Mouse (Mus musculus) bone marrow macrophage, adult 2 months (primary cell): ENCODE results near the gene Mettl8. TPM values are rescaled to one million over a fixed set of nuclear protein-coding genes. Genes with fewer than 3 reads are reported as not detected.
A peak's percentile ranks its signal among the peaks of the same experiment; 100 is the strongest.

Source experiments
- H3K27ac ChIP-seq: 2 replicates; pipeline ENCODE4 v1.5.1; 2012; ENCODE audit warnings: low read depth, low read length; ENCODE audit not compliant: insufficient read depth
- H3K4me1 ChIP-seq: 2 replicates; pipeline ENCODE4 v1.6.1; 2012; ENCODE audit warnings: low read length; ENCODE audit not compliant: control insufficient read depth, insufficient read depth
- H3K4me3 ChIP-seq: 2 replicates; pipeline ENCODE4 v1.5.1; 2012; ENCODE audit warnings: mild to moderate bottlenecking, low read length, moderate library complexity; ENCODE audit not compliant: insufficient read depth
- CTCF ChIP-seq: IDR thresholded peaks from 2 replicates; pipeline ENCODE4 v1.5.1; 2012; ENCODE audit warnings: low read depth, mild to moderate bottlenecking, low read length, moderate library complexity
- POLR2A ChIP-seq: IDR thresholded peaks from 2 replicates; pipeline ENCODE4 v1.6.1; 2012; ENCODE audit warnings: mild to moderate bottlenecking, low read depth, low read length, borderline replicate concordance
- polyA plus RNA-seq: library from polyadenylated mRNA; stranded (reverse); fragments of >200 nt; gene quantifications from 2 replicates; pipeline ENCODE4 v1.2.4, GENCODE M21; 2012; ENCODE audit not compliant: missing spikeins, insufficient read depth, insufficient read length

Gene Mettl8
- polyA plus RNA-seq, 1 experiment: 12.8 TPM

GRCm38 (mm10) chr2:71020674-71021073 is 34.7 kb downstream of the Mettl8 start:
- Histone ChIP-seq H3K27ac (no peak overlapping the region), H3K4me3 (no peak overlapping the region), H3K4me1 (peaks cover 17% of the 10 kb centered on the region)
- TF ChIP-seq CTCF (no peak), POLR2A (no peak)

- TF ChIP-seq CTCF (no peak), POLR2A (no peak)
- no peak overlapping the region for H3K4me3 ChIP-seq
- peaks cover 12% of the 10 kb centered on the region for H3K4me1 ChIP-seq
- peak overlapping the region; percentile 65 for H3K27ac ChIP-seq
These were observed 35.5 kb downstream of the Mettl8 start for GRCm38 (mm10) chr2:71019704-71020375.

GRCm38 (mm10) chr2:71019277-71019676 is 36.1 kb downstream of the Mettl8 start:
- Histone ChIP-seq H3K4me1 (peaks cover 12% of the 10 kb centered on the region), H3K4me3 (no peak overlapping the region), H3K27ac (no peak overlapping the region)
- no peak for TF ChIP-seq CTCF
- no peak for TF ChIP-seq POLR2A

GRCm38 (mm10) chr2:71013521-71013920 is 41.9 kb downstream of the Mettl8 start:
- H3K4me3 ChIP-seq: no peak overlapping the region
- no peak overlapping the region for H3K27ac ChIP-seq
- no peaks in the 10 kb centered on the region for H3K4me1 ChIP-seq
- TF ChIP-seq POLR2A (no peak), CTCF (no peak)

GRCm38 (mm10) chr2:71011816-71012215 is 43.6 kb downstream of the Mettl8 start:
- Histone ChIP-seq H3K27ac (no peak overlapping the region), H3K4me3 (no peak overlapping the region), H3K4me1 (no peaks in the 10 kb centered on the region)
- TF ChIP-seq POLR2A (no peak), CTCF (no peak)

- no peak overlapping the region for H3K27ac ChIP-seq
- no peak overlapping the region for H3K4me3 ChIP-seq
- TF ChIP-seq CTCF (no peak), POLR2A (no peak)
- peaks cover 8% of the 10 kb centered on the region for H3K4me1 ChIP-seq
These were observed 51.0 kb downstream of the Mettl8 start for GRCm38 (mm10) chr2:71004354-71004753.

GRCm38 (mm10) chr2:71002509-71002908 is 52.9 kb downstream of the Mettl8 start:
- no peak for TF ChIP-seq POLR2A
- TF ChIP-seq CTCF: no peak
- no peak overlapping the region for H3K4me3 ChIP-seq

GRCm38 (mm10) chr2:70998771-70999170 is 56.6 kb downstream of the Mettl8 start:
- no peak overlapping the region for H3K4me3 ChIP-seq
- TF ChIP-seq CTCF (no peak), POLR2A (no peak)
- H3K4me1 ChIP-seq: no peaks in the 10 kb centered on the region
- no peak overlapping the region for H3K27ac ChIP-seq

More at GRCm38 (mm10) chr2:71002509-71002908, 52.9 kb downstream of the Mettl8 start:
- Histone ChIP-seq H3K4me1 (peaks cover 8% of the 10 kb centered on the region), H3K27ac (no peak overlapping the region)

DNA sequence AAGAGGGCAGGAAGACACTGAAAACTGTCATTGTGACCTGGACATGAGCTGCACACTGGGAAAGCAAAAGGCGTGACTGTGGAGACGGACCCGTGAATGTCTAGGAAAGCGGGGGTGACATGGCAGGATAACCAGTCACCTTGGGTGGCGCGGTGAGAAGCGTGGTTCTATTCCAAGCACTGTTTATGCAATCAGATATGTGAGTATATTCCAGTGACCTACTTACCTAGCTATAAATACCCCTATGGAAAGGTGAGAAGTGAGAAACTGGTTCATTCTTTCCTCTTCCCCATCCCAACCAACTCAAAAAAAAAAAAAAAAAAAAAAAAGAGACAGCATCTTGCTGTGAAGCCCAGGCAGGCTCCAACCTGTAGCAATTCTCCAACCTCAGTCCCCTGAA is 58.9 kb downstream of the Mettl8 start:
- TF ChIP-seq POLR2A (no peak), CTCF (no peak)
- H3K4me3 ChIP-seq: no peak overlapping the region
- peaks cover 13% of the 10 kb centered on the region for H3K4me1 ChIP-seq
- H3K27ac ChIP-seq: no peak overlapping the region

- H3K4me3 ChIP-seq: no peak overlapping the region
- no peak overlapping the region for H3K27ac ChIP-seq
- peaks cover 16% of the 10 kb centered on the region for H3K4me1 ChIP-seq
- no peak for TF ChIP-seq CTCF
- no peak for TF ChIP-seq POLR2A
These were observed 59.5 kb downstream of the Mettl8 start for GRCm38 (mm10) chr2:70995900-70996299.
